Mouse (Mus musculus): ENCODE measurements around the gene Npff.

DNA sequence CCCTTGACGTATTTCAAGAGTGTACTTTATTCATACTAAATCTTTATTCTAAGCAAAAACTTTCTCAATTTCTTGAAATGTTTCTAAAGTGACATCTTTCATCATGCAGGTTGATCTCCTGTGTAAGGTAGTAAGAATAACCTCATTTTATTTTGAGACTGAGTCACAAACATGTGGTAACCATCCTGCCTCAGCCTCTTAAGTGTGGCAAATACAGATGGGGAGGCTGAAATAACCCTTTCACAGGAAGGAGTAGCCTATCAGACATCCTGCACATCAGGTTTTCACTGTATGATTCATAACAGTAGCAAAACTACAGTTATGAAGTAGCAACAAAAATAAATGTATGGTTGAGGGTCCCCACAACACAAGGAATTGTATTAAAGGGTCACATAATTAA is 30.8 kb upstream of the Npff start:
- TF ChIP-seq CTCF (IDR thresholded peaks at IDR 0.05; ENCODE audit: control insufficient read depth, insufficient read depth, insufficient read length) (no peak), CEBPB (IDR thresholded peaks at IDR 0.05; ENCODE audit: low read depth) (no peak)

Measured in C2C12 (cell line).